ENCODE assay signal across 39 mouse cellular contexts in the genomic region with DNA sequence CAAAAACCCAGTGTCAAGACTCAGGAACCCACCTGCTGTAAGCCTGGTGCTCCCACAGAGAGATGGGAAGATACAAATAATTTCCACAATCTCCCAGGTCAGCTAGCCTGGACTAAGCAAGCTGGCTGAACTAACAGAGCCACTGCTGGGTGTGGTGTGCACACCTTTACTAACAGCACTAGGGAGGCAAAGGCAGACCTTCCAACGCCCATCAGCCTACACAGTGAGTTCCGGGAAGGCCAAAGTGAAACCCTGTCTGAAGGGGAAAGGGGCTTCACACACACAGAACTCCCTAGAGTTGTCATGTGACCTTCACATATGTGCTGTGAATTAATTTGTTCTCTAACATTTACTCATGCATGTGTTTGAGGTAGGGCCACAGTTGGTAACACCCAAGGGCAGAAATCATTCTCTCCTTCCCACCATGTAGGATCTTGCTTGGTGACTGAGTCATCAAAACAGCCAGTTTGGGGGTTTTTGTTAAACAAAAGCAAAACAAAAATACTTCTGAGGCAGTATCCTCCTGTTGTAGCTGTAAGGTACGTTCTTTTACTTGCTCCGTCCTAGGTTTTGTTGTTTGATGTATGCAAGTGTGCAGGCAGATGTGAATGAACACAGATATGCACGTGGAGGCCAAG. TPM values are rescaled to one million over a fixed set of nuclear protein-coding genes. Genes with fewer than 3 reads are reported as not detected.
DNase-seq lines count a peak whose midpoint lies in the region; ATAC-seq lines count a peak whose summit lies in the region.
"Had no signal": no experiment of that assay in that cellular context is flagged by ENCODE, and none has a peak within 500 bp of the region (broad histone marks: within the 10 kb centered on the region; RNA-seq: fewer than 3 reads in every experiment).

No protein-coding gene starts in this region.

- H3K27me3 ChIP-seq in liver, embryonic 11.5 days (replicated peaks; ENCODE audit: control insufficient read depth, insufficient read depth, low read length) = no peaks in the 10 kb centered on the region
- H3K27me3 ChIP-seq in liver, embryonic 13.5 days = no peaks in the 10 kb centered on the region
- H3K27me3 ChIP-seq: forebrain, embryonic 12.5 days; heart, embryonic 12.5 days; hindbrain, embryonic 13.5 days; kidney, embryonic 15.5 days; neural tube, embryonic 13.5 days; Patski had no signal

- no peaks in the 10 kb centered on the region for H3K36me3 ChIP-seq in liver, embryonic 11.5 days (ENCODE audit: control insufficient read depth, insufficient read depth, low read length)
- peaks cover 47% of the 10 kb centered on the region for H3K36me3 ChIP-seq in liver, embryonic 13.5 days
- H3K36me3 ChIP-seq: heart, embryonic 12.5 days; hindbrain, embryonic 13.5 days; kidney, embryonic 15.5 days; neural tube, embryonic 13.5 days had no signal

- no peak for ATAC-seq in liver, embryonic 11.5 days (replicated peaks; ENCODE audit: low FRiP score)
- ATAC-seq in CD4-positive, CD25-positive, alpha-beta regulatory T cell, adult 4 months = peak; percentile 66
- peak; percentile 19; the same call in 1 of the 2 replicates for ATAC-seq in liver, embryonic 13.5 days (ENCODE audit: low read depth)
- ATAC-seq in frontal cortex, adult (ENCODE audit: low TSS enrichment) = no peak
- ATAC-seq: Patski had no signal

- H3K4me2 ChIP-seq in liver, embryonic 11.5 days = no peak overlapping the region
- no peak overlapping the region for H3K4me2 ChIP-seq in liver, embryonic 13.5 days
- H3K4me2 ChIP-seq: forebrain, embryonic 12.5 days; heart, embryonic 12.5 days; hindbrain, embryonic 13.5 days; kidney, embryonic 15.5 days; lung, embryonic 14.5 days; midbrain, embryonic 11.5 days; neural tube, embryonic 13.5 days had no signal

- no peak overlapping the region for H3K4me3 ChIP-seq in liver, embryonic 11.5 days (ENCODE audit: low read depth, low read length)
- H3K4me3 ChIP-seq in liver, embryonic 13.5 days (replicated peaks) = no peak overlapping the region
- H3K4me3 ChIP-seq: erythroblast, embryonic 14.5 days; forebrain, embryonic 12.5 days; heart, embryonic 12.5 days; hindbrain, embryonic 13.5 days; kidney, embryonic 15.5 days; layer of hippocampus, adult 2 months; neural tube, embryonic 13.5 days had no signal

- peaks cover 38% of the 10 kb centered on the region for H3K4me1 ChIP-seq in liver, embryonic 11.5 days (replicated peaks; ENCODE audit: control insufficient read depth, insufficient read depth, low read length)
- H3K4me1 ChIP-seq in liver, embryonic 13.5 days (replicated peaks) = peaks cover 93% of the 10 kb centered on the region

- no peak overlapping the region for H3K9ac ChIP-seq in liver, embryonic 11.5 days (ENCODE audit: low read depth, low read length)
- H3K9ac ChIP-seq in liver, embryonic 13.5 days = no peak overlapping the region
- H3K9ac ChIP-seq: forebrain, embryonic 12.5 days; heart, embryonic 12.5 days; hindbrain, embryonic 13.5 days; kidney, embryonic 15.5 days; lung, embryonic 14.5 days; neural tube, embryonic 13.5 days had no signal

- H3K27ac ChIP-seq in liver, embryonic 11.5 days (ENCODE audit: low read depth, low read length) = peak overlapping the region; percentile 13; the same call in 1 of the 2 replicates
- 0 out of 2 replicates have a peak overlapping the region, but pooled peaks have one; percentile 8 for H3K27ac ChIP-seq in liver, embryonic 13.5 days
- H3K27ac ChIP-seq: forebrain, embryonic 12.5 days; hindbrain, embryonic 13.5 days; kidney, embryonic 15.5 days; layer of hippocampus, adult 2 months; neural tube, embryonic 13.5 days had no signal

- 89% methylated on average over 5 of the region's 5 CpGs for WGBS in liver, embryonic 11.5 days
- 82% methylated on average over 5 of the region's 5 CpGs for WGBS in liver, embryonic 13.5 days (ENCODE audit: insufficient replicate concordance)

- no peak for DNase-seq in liver, embryonic 11.5 days (ENCODE audit: low spot score)
- DNase-seq in liver = no peak
- DNase-seq in T-cell, adult 2 months (ENCODE audit: low spot score) = peak; percentile 13
- no peak for DNase-seq in liver, embryonic 13.5 days
- no peak for DNase-seq in urinary bladder, adult 18-20 months (ENCODE audit: low spot score in 2 of 2)
- no peak for DNase-seq in left cerebral cortex, adult 8-10 months (ENCODE audit: low spot score in 2 of 2)
- DNase-seq: adrenal gland, adult 8-10 months; cerebellum, adult 2 months; cerebellum, postnatal 14 days; gastrocnemius, postnatal 25 days; heart, adult 18-20 months; heart, postnatal 4 days; kidney, adult 18-20 months; kidney, postnatal 25 days; layer of hippocampus, postnatal 36 days; lung, embryonic 14.5 days; lung, postnatal 14 days had no signal

- H3K9me3 ChIP-seq in liver, embryonic 11.5 days (ENCODE audit: control insufficient read depth, low read length) = no peaks in the 10 kb centered on the region
- H3K9me3 ChIP-seq in liver, embryonic 13.5 days (replicated peaks) = no peaks in the 10 kb centered on the region
- H3K9me3 ChIP-seq: forebrain, embryonic 12.5 days; G1E; heart, embryonic 12.5 days; hindbrain, embryonic 13.5 days; kidney, embryonic 15.5 days; neural tube, embryonic 13.5 days had no signal

RNA-seq across cellular contexts. Expression of a gene that starts 47.7 kb away (rescaled TPM):
- polyA plus RNA-seq in liver, embryonic 11.5 days (2014; fragmentation: Nextera tagmentation; extraction: Ambion mirVana) = not detected in 2 replicates
- polyA plus RNA-seq in CD4-positive, CD25-positive, alpha-beta regulatory T cell, adult 4 months (2017; shearing (Covaris generic)) = not detected
- not detected in 2 replicates for polyA plus RNA-seq in liver, embryonic 13.5 days (2015; fragmentation: Nextera tagmentation; extraction: Ambion mirVana)
- total RNA-seq in left cerebral cortex, adult 8-10 months (2022) = not detected
- total RNA-seq: adrenal gland, adult 8-10 months; adrenal gland, postnatal 4 days; G1E; gastrocnemius, postnatal 25 days; heart, adult 18-20 months; heart, postnatal 4 days; layer of hippocampus, adult 2 months; layer of hippocampus, postnatal 36 days; left cerebral cortex, postnatal 14 days; liver, adult 2 months had no signal
- polyA plus RNA-seq: cerebellum, adult 2 months; cortical plate, adult 2 months; embryonic facial prominence, embryonic 14.5 days; erythroblast, embryonic 14.5 days; forebrain, embryonic 12.5 days; G1E; heart, embryonic 12.5 days; heart, postnatal 0 days; hindbrain, embryonic 13.5 days; intestine, embryonic 14.5 days; kidney, embryonic 15.5 days; limb, embryonic 11.5 days; lung, embryonic 14.5 days; midbrain, embryonic 11.5 days; neural tube, embryonic 13.5 days; Patski; stomach, embryonic 14.5 days; urinary bladder, adult 2 months had no signal

RNA-seq across cellular contexts. Expression of a gene that starts 56.3 kb away (rescaled TPM):
- 24.9 and 25.4 TPM in 2 replicates for polyA plus RNA-seq in liver, embryonic 11.5 days (2014; fragmentation: Nextera tagmentation; extraction: Ambion mirVana)
- 10 to 100 TPM; 11.7 to 29.4 TPM for polyA plus RNA-seq in CD4-positive, CD25-positive, alpha-beta regulatory T cell, adult 4 months (2017; shearing (Covaris generic))
- polyA plus RNA-seq in liver, embryonic 13.5 days (2015; fragmentation: Nextera tagmentation; extraction: Ambion mirVana) = 62.4 and 67.1 TPM in 2 replicates
- 10 to 100 TPM; 29.8 to 33.0 (median 31.3) TPM for total RNA-seq in left cerebral cortex, adult 8-10 months (2022)

Comparison
In these comparisons a context has a peak if more than half of its experiments do, and no peak if none do; other contexts are left out.
1. ATAC-seq: peak in CD4-positive, CD25-positive, alpha-beta regulatory T cell, adult 4 months (single experiment) and liver, embryonic 13.5 days (single experiment); none in liver, embryonic 11.5 days (single experiment) and frontal cortex, adult (single experiment).